Mouse (Mus musculus) embryonic facial prominence, embryonic 13.5 days (tissue): ENCODE data around the gene Sspn. TPM values are rescaled to one million over a fixed set of nuclear protein-coding genes. Genes with fewer than 3 reads are reported as not detected.
A peak's percentile ranks its signal among the peaks of the same experiment; 100 is the strongest.

ENCODE experiments used
- ATAC-seq: fragments of 200-750 bp; cut with Nextera tagmentation; 2 replicates; pipeline ENCODE4 v1.8.0; 2017; ENCODE audit warnings: low read depth; ENCODE audit not compliant: insufficient number of reproducible peaks, insufficient read depth, low FRiP score, low TSS enrichment
- H3K27ac ChIP-seq: fragments of 300-500 bp; sonication (generic); 2 replicates; pipeline ENCODE4 v1.5.1; 2015; ENCODE audit warnings: moderate library complexity, mild to moderate bottlenecking, inconsistent platforms
- H3K27me3 ChIP-seq: fragments of 300-500 bp; sonication (generic); 2 replicates; pipeline ENCODE4 v1.6.1; 2015; ENCODE audit warnings: mild to moderate bottlenecking, inconsistent platforms
- H3K36me3 ChIP-seq: fragments of 300-500 bp; sonication (generic); 2 replicates; pipeline ENCODE4 v1.6.1; 2015; ENCODE audit warnings: mild to moderate bottlenecking, inconsistent platforms
- H3K4me1 ChIP-seq: fragments of 300-500 bp; sonication (generic); 2 replicates; pipeline ENCODE4 v1.6.1; 2015; ENCODE audit warnings: inconsistent platforms
- H3K4me2 ChIP-seq: fragments of 300-500 bp; sonication (generic); 2 replicates; pipeline ENCODE4 v1.6.1; 2015; ENCODE audit warnings: moderate library complexity, mild to moderate bottlenecking, inconsistent platforms
- H3K4me3 ChIP-seq: fragments of 300-500 bp; sonication (generic); 2 replicates; pipeline ENCODE4 v1.5.1; 2015; ENCODE audit warnings: mild to moderate bottlenecking, inconsistent platforms
- H3K9ac ChIP-seq: fragments of 300-500 bp; sonication (generic); 2 replicates; pipeline ENCODE4 v1.6.1; 2015; ENCODE audit warnings: mild to moderate bottlenecking, inconsistent platforms
- H3K9me3 ChIP-seq: fragments of 300-500 bp; sonication (generic); 2 replicates; pipeline ENCODE4 v1.6.1; 2016; ENCODE audit warnings: inconsistent platforms
- WGBS: fragments of 180-500 bp; shearing (Covaris S2); methylation state at CpG from one replicate; pipeline ENCODE4 v1.1.7; 2015; ENCODE audit warnings: mixed read lengths; 5-methylcytosine and 5-hydroxymethylcytosine counted together
- polyA plus RNA-seq: library from polyadenylated mRNA; unstranded; fragments of >200 nt; fragmentation: Nextera tagmentation; extraction: Ambion mirVana; gene quantifications from 2 replicates; pipeline ENCODE4 v1.2.1, GENCODE M21; 2015

Sspn gene
- polyA plus RNA-seq, 1 experiment from 2014 or later: 12.5 TPM

- H3K4me1 ChIP-seq: no peaks in the 10 kb centered on the region
- H3K27me3 ChIP-seq: no peaks in the 10 kb centered on the region
- no peak overlapping the region for H3K9ac ChIP-seq
- no peak overlapping the region for H3K4me3 ChIP-seq
- no peaks in the 10 kb centered on the region for H3K9me3 ChIP-seq
- 81% methylated on average over 5 of the region's 5 CpGs for WGBS
- H3K36me3 ChIP-seq: no peaks in the 10 kb centered on the region
- H3K27ac ChIP-seq: no peak overlapping the region
- H3K4me2 ChIP-seq: no peak overlapping the region
- ATAC-seq: no peak
Observed at GRCm38 (mm10) chr6:145904616-145905015, 26.8 kb upstream of the Sspn start.

DNA sequence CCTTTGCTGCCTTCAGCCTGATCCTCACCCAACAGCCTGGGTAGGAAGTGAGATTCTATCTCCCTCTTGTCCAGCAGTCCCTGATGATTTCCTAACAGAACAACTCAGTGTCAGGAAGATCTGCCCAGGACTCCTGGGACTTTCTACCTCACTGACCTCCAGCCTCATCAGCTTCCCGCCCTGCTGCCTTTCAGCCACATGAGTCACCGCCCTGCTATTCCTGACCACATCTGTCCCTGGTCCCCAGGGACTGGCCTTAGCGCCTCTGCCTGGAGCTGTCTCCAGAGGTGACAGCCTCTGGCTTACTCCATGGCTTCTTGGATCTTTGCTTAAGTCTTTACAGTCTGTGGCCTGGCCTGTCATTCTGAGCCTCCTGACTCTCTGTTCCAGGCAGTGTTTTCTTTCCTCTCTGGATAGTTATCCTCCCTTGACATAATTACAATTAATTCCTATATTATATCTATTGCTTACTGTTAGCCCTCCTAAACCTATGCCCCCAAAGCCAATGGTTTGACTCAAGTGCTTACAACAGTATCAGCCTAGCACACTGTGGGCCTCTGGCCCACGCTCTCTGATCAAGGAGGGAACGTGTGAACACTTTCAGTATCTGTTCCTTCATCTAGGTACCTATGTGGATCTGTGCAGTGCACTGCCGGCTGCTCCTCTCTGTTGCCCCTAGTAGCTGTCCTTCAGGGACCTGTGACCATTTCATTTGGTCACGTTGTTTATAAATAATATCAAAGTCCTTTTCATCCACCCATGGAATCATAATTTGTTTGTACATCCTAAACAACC, 25.1 kb upstream of the Sspn start:
- Histone ChIP-seq H3K27me3 (no peaks in the 10 kb centered on the region), H3K27ac (no peak overlapping the region), H3K4me2 (no peak overlapping the region), H3K9ac (no peak overlapping the region), H3K36me3 (no peaks in the 10 kb centered on the region), H3K9me3 (no peaks in the 10 kb centered on the region), H3K4me1 (no peaks in the 10 kb centered on the region), H3K4me3 (no peak overlapping the region)
- no peak for ATAC-seq
- WGBS: 73% methylated on average over 7 of the region's 7 CpGs

GRCm38 (mm10) chr6:145909943-145910342, 21.5 kb upstream of the Sspn start:
- H3K4me1 ChIP-seq: 0 out of 2 replicates have a peak, but pooled peaks cover 2% of the 10 kb centered on the region
- H3K9me3 ChIP-seq: no peaks in the 10 kb centered on the region
- no peaks in the 10 kb centered on the region for H3K36me3 ChIP-seq
- no peaks in the 10 kb centered on the region for H3K27me3 ChIP-seq
- no peak overlapping the region for H3K9ac ChIP-seq
- no peak overlapping the region for H3K4me3 ChIP-seq
- H3K27ac ChIP-seq: no peak overlapping the region
- WGBS: 54% methylated on average over 4 of the region's 4 CpGs
- no peak overlapping the region for H3K4me2 ChIP-seq
- ATAC-seq: no peak

DNA sequence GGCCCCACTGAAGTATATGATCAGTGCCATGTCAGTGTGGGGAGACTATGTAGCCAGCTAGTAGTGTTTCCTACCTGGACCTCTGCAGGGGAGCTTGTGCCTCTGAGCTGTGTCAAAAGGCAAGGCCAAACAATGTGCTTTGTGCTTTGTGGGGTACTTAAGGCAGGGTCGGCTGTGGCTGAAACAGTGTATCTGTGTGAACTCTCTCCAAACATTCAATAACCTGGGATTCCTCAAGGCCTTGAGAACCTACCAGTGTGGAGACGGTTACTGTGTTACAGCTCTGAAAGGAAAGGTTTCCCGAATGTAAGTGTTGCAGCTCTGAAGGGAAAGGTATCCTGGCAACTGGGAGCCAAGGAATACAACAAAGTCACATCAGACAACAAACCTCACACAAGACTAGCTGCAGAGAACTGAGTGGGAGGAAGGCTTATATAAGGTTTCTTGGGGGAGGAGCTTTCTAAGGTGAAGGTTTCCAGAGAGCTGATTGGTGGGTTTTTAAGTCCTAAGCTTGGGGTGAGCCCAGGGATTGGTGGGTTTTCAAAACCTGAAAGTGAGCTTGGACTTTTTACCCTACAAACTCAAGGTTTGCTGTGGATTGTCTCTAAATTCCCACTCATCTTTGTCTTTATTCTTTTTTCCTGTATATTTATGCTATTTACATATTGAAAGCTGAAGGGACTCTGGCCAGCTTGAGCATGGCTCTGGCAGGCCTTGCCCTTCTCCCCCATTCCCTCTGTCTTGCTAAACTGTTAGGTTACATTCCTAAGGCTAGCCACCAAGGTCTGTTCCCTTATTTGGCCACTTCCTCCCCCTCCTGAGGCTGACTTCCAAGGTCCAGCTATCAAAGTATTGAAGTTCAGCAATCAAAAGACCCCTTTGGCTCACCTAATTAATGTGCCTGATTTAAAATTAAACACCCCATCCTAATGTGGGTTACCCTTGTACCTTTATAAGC, 20.7 kb upstream of the Sspn start:
- 72% methylated on average over 3 of the region's 3 CpGs for WGBS
- Histone ChIP-seq H3K4me2 (no peak overlapping the region), H3K27ac (no peak overlapping the region), H3K4me1 (0 out of 2 replicates have a peak, but pooled peaks cover 2% of the 10 kb centered on the region), H3K9me3 (no peaks in the 10 kb centered on the region), H3K36me3 (no peaks in the 10 kb centered on the region), H3K4me3 (no peak overlapping the region), H3K9ac (no peak overlapping the region), H3K27me3 (no peaks in the 10 kb centered on the region)
- no peak for ATAC-seq

- H3K4me1 ChIP-seq: 0 out of 2 replicates have a peak, but pooled peaks cover 2% of the 10 kb centered on the region
- no peak overlapping the region for H3K4me2 ChIP-seq
- no peaks in the 10 kb centered on the region for H3K36me3 ChIP-seq
- H3K27ac ChIP-seq: no peak overlapping the region
- no peak overlapping the region for H3K9ac ChIP-seq
- ATAC-seq: no peak
- H3K4me3 ChIP-seq: no peak overlapping the region
- no peaks in the 10 kb centered on the region for H3K9me3 ChIP-seq
- no peaks in the 10 kb centered on the region for H3K27me3 ChIP-seq
Observed at GRCm38 (mm10) chr6:145912232-145912631, 19.2 kb upstream of the Sspn start.

DNA sequence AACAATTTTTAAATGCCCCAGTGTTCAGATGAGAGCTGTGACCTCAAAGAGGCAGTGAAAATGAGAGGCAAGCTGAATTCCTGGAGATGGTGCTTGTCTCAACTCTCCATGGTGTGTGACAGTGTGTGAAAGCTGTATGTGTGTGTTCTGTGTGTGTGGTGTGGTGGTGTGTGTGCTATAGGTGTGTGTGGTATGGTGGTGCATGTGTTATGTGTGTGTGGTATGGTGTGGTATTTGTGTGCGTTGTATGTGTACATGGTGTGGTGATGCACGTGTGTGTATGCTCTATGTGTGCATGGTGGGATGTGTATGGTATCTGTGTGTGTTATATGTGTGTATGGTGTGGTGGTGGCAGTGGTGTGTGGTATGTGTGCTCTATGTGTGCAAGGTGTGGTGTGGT, 16.0 kb upstream of the Sspn start:
- no peaks in the 10 kb centered on the region for H3K27me3 ChIP-seq
- H3K9ac ChIP-seq: no peak overlapping the region
- no peak overlapping the region for H3K4me2 ChIP-seq
- H3K36me3 ChIP-seq: no peaks in the 10 kb centered on the region
- 98% methylated on average over 2 of the region's 2 CpGs for WGBS
- H3K9me3 ChIP-seq: no peaks in the 10 kb centered on the region
- no peak overlapping the region for H3K4me3 ChIP-seq
- ATAC-seq: no peak
- no peak overlapping the region for H3K27ac ChIP-seq
- H3K4me1 ChIP-seq: 0 out of 2 replicates have a peak, but pooled peaks cover 2% of the 10 kb centered on the region

GRCm38 (mm10) chr6:145916401-145916800, 15.0 kb upstream of the Sspn start:
- Histone ChIP-seq H3K27ac (no peak overlapping the region), H3K4me1 (0 out of 2 replicates have a peak, but pooled peaks cover 2% of the 10 kb centered on the region), H3K27me3 (no peaks in the 10 kb centered on the region), H3K9ac (no peak overlapping the region), H3K4me3 (no peak overlapping the region), H3K4me2 (no peak overlapping the region), H3K36me3 (no peaks in the 10 kb centered on the region), H3K9me3 (no peaks in the 10 kb centered on the region)
- WGBS: 54% methylated on average over 6 of the region's 6 CpGs
- no peak for ATAC-seq

GRCm38 (mm10) chr6:145918236-145918635, 13.2 kb upstream of the Sspn start:
- Histone ChIP-seq H3K36me3 (no peaks in the 10 kb centered on the region), H3K27ac (no peak overlapping the region), H3K9me3 (no peaks in the 10 kb centered on the region), H3K27me3 (no peaks in the 10 kb centered on the region), H3K4me1 (0 out of 2 replicates have a peak, but pooled peaks cover 2% of the 10 kb centered on the region), H3K9ac (no peak overlapping the region), H3K4me2 (no peak overlapping the region), H3K4me3 (no peak overlapping the region)
- 82% methylated on average over 5 of the region's 5 CpGs for WGBS
- ATAC-seq: no peak

GRCm38 (mm10) chr6:145923594-145923993, 7.8 kb upstream of the Sspn start:
- no peaks in the 10 kb centered on the region for H3K9me3 ChIP-seq
- no peak overlapping the region for H3K4me3 ChIP-seq
- no peaks in the 10 kb centered on the region for H3K27me3 ChIP-seq
- no peak overlapping the region for H3K4me2 ChIP-seq
- no peaks in the 10 kb centered on the region for H3K36me3 ChIP-seq
- H3K27ac ChIP-seq: no peak overlapping the region
- 80% methylated on average over 6 of the region's 6 CpGs for WGBS
- no peaks in the 10 kb centered on the region for H3K4me1 ChIP-seq
- H3K9ac ChIP-seq: no peak overlapping the region
- no peak for ATAC-seq

- H3K4me2 ChIP-seq: peak overlapping the region; percentile 72
- no peaks in the 10 kb centered on the region for H3K36me3 ChIP-seq
- peak overlapping the region; percentile 83 for H3K9ac ChIP-seq
- H3K27me3 ChIP-seq: no peaks in the 10 kb centered on the region
- peak; percentile 83 for ATAC-seq
- WGBS: 6% methylated on average over 28 of the region's 28 CpGs
- peak overlapping the region; percentile 91 for H3K27ac ChIP-seq
- H3K4me3 ChIP-seq: peak overlapping the region; percentile 49
- no peaks in the 10 kb centered on the region for H3K9me3 ChIP-seq
- H3K4me1 ChIP-seq: peaks cover 23% of the 10 kb centered on the region
Observed at GRCm38 (mm10) chr6:145934001-145934696, 2.7 kb downstream of the Sspn start.

DNA sequence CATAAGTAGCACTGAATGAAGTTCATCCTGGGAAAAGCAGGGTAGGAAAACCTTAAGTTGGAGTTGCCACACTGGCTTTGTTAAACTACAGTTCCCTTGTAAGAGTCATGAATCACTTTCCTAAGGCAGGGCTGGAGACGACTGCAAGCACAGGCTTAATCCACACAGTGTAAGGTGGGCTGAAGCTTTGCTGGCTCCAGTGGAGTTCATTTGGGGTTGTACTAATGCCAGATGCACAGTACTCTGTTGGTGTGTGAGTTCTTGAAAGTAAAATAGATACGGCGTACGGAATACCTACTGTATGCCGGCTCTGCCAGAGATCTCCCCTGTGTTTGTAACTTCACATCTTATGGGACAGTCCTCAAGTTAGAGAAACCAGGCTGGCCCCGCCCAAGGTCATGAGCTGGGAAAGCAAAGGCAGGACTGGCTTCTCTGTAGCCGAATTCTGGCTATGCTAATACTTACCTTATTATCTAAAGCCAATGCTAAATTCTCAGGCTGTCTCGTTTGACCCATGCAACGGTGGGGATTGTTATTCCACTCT, 3.3 kb downstream of the Sspn start:
- peak overlapping the region; percentile 91 for H3K27ac ChIP-seq
- peak overlapping the region; percentile 72 for H3K4me2 ChIP-seq
- no peaks in the 10 kb centered on the region for H3K36me3 ChIP-seq
- no peaks in the 10 kb centered on the region for H3K9me3 ChIP-seq
- no peak for ATAC-seq
- peak overlapping the region; percentile 83 for H3K9ac ChIP-seq
- peaks cover 23% of the 10 kb centered on the region for H3K4me1 ChIP-seq
- 68% methylated on average over 9 of the region's 9 CpGs for WGBS
- peak overlapping the region; percentile 49 for H3K4me3 ChIP-seq
- H3K27me3 ChIP-seq: no peaks in the 10 kb centered on the region
